Mouse (Mus musculus) lung, postnatal 4 days (tissue): ENCODE measurements around the gene Stox2.

ENCODE experiments used
- DNase-seq, 2 experiments: peaks; one replicate each; pipeline ENCODE4 v3.0.0; 2021

Gene Stox2

DNA sequence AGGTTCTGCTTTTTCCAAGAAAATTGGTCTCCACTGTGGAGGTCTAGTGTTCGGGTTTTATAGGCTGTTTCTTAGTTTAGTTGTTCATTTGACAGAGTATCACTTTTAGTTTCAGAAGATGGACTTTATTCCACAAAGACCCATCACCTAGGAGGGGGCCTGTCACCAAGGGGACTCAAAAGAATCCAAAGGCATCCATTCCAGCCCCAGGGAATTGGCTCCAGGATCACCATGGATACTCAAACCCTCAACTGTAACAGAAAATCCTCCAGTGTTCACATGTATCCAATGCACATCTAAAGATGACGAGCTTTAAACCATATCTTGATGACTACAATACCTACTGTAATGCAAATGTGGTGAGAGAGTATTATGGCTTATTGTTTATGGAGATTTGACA, 267.4 kb downstream of the Stox2 start:
- DNase-seq, result no peak

DNA sequence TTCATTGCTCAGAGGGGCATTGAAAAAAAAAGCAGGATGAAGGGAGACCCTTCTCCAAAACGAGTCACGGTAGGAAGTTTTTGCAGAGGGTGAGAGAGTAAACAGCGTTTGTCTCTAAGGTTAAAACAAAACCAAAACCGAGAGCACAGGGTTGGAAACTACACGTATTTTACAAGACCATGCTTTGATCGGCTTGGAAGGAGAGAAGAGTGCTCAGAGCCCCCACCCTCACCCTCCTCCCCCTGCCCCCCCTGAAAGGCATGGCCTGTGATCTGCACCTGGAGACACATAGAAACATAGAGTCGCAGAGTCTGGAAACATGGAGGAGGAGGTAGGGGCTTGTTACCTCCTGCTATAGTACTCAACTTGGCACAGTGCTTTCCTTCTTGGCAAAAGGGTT, 272.3 kb downstream of the Stox2 start:
- DNase-seq, result no peak

DNA sequence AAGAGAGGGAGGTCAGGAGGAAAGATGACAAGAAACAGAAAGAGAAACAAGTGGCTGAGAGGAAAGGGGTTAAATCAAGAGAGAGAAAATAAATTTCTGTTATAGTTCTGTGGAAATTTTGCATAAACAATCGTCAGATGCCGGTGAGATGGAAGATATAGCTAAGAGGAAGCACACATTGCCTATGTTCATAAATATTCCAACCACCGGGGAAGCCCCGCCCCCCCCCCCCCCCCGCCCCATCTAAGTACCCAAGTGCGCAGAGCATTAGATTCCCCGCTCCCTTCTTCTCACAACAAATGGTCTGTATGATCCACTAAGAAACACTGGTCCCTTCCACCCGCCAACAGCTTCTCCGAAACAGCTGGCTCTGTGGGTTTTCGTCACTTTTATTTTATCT, 273.3 kb downstream of the Stox2 start:
- no peak for DNase-seq

DNA sequence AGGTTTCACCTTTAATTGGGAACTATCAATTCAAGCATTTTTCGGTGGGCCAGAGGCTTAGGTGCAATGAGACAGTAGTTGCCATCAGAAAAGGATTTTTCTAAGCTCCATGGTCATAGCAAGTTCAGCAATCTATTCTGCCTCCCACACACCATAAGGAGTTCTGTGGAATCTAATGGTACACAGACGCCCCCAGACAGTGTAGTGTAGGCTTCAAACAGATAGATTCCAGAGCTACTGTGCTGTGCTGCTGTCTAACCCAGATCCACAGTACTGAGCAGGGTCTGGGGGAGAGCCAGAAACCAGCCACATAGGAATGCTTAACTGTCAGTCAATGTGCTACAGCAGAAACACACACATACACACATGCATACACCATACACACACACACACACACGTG, 285.5 kb downstream of the Stox2 start:
- DNase-seq, result no peak

DNA sequence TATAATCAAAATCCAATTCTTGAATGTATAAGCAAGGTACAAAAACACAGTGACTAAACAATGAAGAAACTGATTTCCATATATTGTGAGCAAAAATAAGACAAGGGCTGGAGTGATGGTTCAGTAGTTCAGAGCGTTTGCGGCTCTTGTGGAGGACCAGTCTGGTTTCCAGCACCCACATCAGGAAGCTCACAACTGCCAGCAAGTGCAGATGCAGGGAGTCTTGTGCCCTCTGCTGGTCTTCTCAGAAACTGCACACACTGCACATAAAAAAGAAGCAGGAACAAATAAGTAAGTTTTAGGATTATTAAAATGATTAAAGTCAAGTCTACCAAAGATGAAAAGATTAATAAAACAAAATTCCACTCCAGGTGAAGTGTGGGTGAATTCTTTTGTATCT, 291.6 kb downstream of the Stox2 start:
- DNase-seq, result no peak

DNA sequence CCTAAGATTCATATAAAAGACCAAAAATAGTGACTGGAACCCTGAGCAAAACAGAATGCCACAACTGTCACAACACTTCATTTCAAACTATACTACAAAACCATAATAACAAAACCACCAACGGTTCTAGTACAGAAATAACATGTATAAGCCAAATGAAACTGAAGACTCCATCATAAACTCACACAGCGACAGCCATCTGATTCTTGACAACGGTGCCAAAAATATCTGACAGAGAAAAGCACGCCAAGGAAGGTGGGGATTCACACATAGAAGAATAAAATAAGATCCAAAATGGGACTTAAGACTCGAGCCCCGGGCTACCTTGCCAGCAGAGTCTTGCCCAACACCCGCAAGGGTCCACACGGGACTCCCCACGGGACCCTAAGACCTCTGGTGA, 300.9 kb downstream of the Stox2 start:
- DNase-seq, result no peak

DNA sequence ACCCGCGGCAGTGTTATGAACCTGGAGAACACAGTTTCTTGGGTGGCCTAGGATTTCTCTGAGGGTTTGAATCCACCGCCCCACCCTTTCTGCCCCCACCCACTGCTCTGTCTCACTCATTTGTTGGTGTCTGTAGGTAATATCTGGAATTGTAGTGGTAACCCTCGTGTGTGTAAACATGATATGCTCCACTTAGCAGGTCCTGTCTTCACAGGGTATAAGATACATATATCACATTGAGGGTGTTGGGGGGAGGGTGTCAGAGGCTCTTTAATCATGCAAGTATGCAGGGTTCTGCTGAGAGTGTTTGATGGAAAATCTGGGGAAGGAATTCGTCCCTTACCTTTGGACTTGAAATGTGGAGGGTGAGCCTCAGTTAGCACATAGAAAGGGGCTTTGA, 310.1 kb downstream of the Stox2 start:
- no peak for DNase-seq

DNA sequence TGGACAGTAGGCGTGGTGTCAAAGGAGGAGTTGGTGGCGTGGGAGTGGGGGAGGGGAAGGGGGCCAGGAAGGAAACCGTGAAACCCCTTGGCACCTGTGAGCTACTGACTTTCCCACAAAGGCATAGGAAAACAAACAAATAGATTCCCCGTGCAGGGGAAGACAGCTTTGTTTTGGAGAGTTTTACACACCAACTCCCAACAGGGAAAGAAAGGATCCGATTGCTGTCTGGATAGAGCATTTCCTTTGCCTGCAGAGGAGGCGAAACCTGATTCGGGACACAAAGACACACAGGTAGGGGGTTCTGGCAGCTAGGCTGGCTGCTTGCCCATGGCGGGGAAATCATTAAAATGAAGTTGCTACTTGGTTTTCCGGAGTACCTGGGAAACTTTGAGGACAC, 310.6 kb downstream of the Stox2 start:
- peak in 1 of 2 experiments; percentile 25 for DNase-seq

DNA sequence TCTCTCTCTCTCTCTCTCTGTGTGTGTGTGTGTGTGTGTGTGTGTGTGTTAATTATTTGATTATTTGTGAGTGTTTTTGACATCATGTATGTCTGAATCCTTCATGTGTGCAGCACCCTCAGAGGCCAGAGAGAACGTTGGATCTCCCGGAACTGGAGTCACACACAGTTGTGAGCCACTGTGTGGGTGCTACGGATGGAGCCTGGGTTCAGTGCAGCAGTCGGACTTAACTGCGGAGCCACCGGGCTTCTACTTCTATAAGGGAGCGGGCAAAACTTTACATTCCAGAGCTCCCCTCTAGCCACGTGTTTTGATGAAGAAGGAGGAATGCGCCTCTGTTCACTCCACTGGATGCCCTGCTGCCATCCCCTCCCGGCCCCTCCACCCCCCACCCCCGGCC, 311.4 kb downstream of the Stox2 start:
- no peak for DNase-seq

DNA sequence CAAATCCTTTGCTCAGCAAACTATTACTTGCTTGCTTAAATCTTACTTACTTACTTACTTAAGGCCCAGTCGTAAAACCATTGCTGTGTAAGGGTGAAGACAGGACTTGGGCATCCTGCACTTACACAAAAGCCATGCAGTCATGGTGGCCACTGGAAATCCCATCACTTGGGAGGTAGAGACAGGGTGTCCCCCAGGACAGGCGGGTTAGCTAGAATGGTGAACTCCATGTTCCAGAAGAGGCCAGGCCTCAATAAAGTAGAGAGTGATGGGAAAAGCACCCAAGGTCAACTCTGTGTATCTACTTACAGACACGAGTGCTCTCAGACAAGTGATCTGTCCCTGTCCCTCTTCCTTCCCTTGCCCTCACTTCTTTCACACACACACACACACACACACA, 312.8 kb downstream of the Stox2 start:
- no peak for DNase-seq
